Mouse (Mus musculus) G1E-ER4 (cell line): Measurements from ENCODE around the gene Smarca5. TPM values are rescaled to one million over a fixed set of nuclear protein-coding genes. Genes with fewer than 3 reads are reported as not detected.

Experiments used
- GATA1 ChIP-seq: IDR thresholded peaks from one replicate; pipeline ENCODE4 v1.8.0; 2012; ENCODE audit warnings: low read length, inconsistent platforms
- polyA plus RNA-seq: library from polyadenylated mRNA; stranded (reverse); fragments of >175 nt; gene quantifications from 2 replicates; pipeline ENCODE4 v1.2.3, GENCODE M21; 2012

Smarca5 gene
- polyA plus RNA-seq, 1 experiment, result 56.8 TPM

GRCm38 (mm10) chr8:80710670-80711400 lies 28.5 kb downstream of the Smarca5 start:
- no peak for TF ChIP-seq GATA1

GRCm38 (mm10) chr8:80688141-80688540 lies 51.2 kb downstream of the Smarca5 start:
- no peak for TF ChIP-seq GATA1

GRCm38 (mm10) chr8:80683756-80684335 lies 55.5 kb downstream of the Smarca5 start:
- TF ChIP-seq GATA1, result no peak

- no peak for TF ChIP-seq GATA1
Measured at GRCm38 (mm10) chr8:80682594-80682993, 56.7 kb downstream of the Smarca5 start.

GRCm38 (mm10) chr8:80669277-80669901 lies 69.9 kb downstream of the Smarca5 start:
- no peak for TF ChIP-seq GATA1

GRCm38 (mm10) chr8:80663476-80663875 lies 75.8 kb downstream of the Smarca5 start:
- TF ChIP-seq GATA1, result no peak

GRCm38 (mm10) chr8:80661055-80661454 lies 78.2 kb downstream of the Smarca5 start:
- peak; percentile 83 for TF ChIP-seq GATA1

GRCm38 (mm10) chr8:80657639-80658038 lies 81.7 kb downstream of the Smarca5 start:
- no peak for TF ChIP-seq GATA1

Other genes with a start within 250 kb of the Smarca5 start
- 1.8 and 2.3 TPM in 2 replicates for gene Gypa, start 245.7 kb downstream of the Smarca5 start, polyA plus RNA-seq
- not detected in 2 replicates for gene Frem3, start 128.4 kb downstream of the Smarca5 start, polyA plus RNA-seq
- 3.3 and 4.1 TPM in 2 replicates for gene Gab1, start 141.0 kb upstream of the Smarca5 start, polyA plus RNA-seq